Mouse (Mus musculus): ENCODE measurements at regions not wholly inside any gene's neighbourhood (a gene's known extent, or its start where the extent isn't known, plus 50 kb on each side); places are given as distances from the start of the nearest gene placed in this dataset.

GRCm38 (mm10) chr4:154726636-154727045, 59.0 kb upstream of the Actrt2 start:
- no peak for DNase-seq

GRCm38 (mm10) chr4:154727945-154728344, 60.3 kb upstream of the Actrt2 start:
- no peak for DNase-seq

- DNase-seq = no peak
Measured at GRCm38 (mm10) chr4:154730646-154731045, 63.0 kb upstream of the Actrt2 start.

DNA sequence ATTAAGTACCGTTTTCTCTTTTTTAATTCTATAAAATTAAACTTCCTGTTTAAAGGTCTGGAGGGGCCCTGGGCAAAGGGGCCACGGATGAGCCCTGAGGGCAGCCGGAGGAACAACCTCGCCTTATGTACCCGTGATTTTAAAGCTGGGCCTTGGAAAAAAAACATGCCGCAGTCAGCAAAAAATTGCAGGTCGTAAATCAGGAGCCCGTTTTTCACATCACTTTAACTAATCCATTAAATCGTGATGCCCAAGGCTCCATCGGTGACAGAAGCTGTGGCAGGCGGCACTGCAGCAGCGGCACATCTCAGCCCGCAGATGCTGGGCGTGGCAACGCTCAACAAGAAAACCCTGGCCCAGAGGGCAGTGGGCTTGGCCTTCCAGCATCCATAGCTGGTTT, 63.7 kb upstream of the Actrt2 start:
- DNase-seq = no peak

DNA sequence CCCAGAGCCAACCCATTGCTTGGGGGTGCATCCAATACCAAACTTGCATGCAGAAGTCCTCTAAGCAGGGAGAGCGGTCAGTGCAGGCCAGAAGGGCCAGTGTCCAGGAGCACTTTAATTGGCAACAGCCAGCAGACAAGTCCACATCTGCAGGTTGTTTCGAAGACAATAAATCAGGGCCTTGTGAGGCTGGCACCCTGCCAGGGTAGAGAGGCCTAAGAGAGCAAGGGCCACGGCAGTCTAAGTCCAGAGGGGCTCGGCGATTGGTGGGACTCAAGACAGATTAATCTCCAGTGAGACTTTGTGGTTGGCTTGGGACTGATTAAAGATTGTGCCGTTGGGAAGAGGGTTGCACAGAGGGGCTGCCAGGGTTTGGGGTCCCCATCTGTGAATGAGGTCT, 68.4 kb upstream of the Actrt2 start:
- DNase-seq = no peak

GRCm38 (mm10) chr4:154741123-154741890, 73.6 kb upstream of the Actrt2 start:
- DNase-seq = no peak

GRCm38 (mm10) chr4:154746323-154747005, 78.8 kb upstream of the Actrt2 start:
- DNase-seq = no peak

DNA sequence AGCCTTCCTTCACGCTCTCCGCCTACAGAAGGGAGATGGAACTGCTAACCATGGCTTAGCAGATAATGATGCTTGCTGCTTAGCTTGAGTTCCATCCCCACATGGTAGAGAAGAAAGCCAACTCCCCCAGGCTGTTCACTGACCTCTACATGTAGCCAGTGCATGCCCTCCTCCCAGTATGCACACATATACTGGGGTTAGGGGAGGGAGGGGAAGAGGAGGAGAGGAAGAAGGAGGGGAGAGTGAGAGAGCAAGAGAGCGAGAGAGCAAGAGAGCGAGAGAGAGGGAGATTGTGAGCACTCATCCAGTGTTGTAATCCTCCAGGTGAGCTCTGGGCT, 79.3 kb upstream of the Actrt2 start:
- no peak for DNase-seq

- no peak for DNase-seq
Measured at GRCm38 (mm10) chr4:154749160-154749559, 81.5 kb upstream of the Actrt2 start.

DNA sequence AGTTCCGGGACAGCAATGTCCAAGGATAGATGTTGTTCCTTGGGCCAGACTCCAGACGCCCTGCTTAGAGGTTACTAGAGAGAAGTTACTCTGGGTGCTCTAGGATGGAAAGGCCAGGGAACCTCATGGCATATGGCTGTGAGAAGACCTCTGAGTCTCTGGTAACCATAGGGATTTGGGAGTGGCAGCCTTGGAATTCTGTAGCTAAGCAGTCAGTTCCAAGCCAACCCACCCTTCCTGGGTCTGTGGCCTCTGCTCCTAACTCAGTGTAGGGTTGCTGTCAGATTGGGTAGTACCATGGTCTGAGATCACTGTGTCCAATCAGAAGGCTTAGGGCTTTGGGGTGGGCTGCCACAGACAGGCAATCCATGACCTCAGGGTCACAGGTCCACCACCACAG, 82.3 kb upstream of the Actrt2 start:
- no peak for DNase-seq

DNA sequence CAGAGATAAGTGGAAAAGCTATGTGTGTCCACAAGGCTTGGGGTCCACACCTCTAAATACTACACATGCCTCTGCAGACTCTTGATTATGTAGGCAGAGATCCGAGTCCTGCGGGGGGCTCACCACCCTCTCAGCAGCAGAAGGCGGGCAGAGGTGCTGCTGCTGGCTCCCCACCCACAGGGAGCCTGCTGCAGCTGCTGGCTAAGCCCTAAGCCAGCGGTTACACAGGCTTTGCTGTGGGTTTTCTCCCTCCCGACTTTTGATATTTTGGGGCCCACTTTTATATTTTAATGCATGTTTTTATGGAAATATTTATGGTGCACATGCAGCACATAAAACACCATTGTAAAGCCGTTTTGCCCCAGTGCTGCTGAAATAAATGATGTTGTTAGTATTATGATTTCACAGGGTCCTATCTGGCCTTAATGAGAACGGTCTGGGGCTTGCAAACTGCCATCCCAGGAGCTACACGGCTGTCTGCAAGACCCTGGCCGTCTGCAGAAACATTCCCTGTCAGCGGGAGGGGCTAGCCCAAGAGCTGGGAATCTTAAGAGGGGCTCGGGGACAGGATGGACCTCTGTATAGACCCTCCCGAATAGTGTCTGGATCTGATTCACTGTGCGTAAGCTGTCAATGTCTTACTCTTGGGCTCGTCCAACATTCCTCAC, 82.9 kb upstream of the Actrt2 start:
- no peak for DNase-seq

GRCm38 (mm10) chr4:154754445-154754844, 82.8 kb upstream of the Ttc34 start:
- DNase-seq = no peak

GRCm38 (mm10) chr4:154756740-154757446, 80.4 kb upstream of the Ttc34 start:
- no peak for DNase-seq

DNA sequence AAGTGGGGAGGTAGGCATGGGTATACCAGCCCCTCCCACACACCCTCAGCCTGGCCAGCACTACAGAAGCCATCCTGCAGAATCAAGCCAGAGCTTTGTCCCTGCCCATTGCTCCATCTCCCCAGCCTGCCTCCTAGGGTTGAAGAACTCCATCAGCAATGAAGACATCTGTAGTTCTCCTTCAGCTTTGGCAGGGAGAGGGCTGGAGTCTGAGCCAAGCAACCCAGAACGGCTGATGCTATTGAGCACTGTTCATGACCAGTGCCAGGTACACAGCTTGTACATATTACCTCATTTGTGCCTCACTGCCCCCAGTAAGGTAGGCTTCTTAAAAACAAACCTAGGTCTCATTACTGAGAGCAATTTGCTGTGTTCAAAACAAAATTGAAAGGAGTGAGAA, 77.4 kb upstream of the Ttc34 start:
- DNase-seq = peak in 1 of 2 experiments; percentile 3

GRCm38 (mm10) chr4:154764238-154764637, 73.0 kb upstream of the Ttc34 start:
- DNase-seq = no peak

- peak; percentile 4 to 10 for DNase-seq
Measured at GRCm38 (mm10) chr4:154766158-154766557, 71.1 kb upstream of the Ttc34 start.

GRCm38 (mm10) chr4:154771330-154772076, 65.8 kb upstream of the Ttc34 start:
- no peak for DNase-seq

DNA sequence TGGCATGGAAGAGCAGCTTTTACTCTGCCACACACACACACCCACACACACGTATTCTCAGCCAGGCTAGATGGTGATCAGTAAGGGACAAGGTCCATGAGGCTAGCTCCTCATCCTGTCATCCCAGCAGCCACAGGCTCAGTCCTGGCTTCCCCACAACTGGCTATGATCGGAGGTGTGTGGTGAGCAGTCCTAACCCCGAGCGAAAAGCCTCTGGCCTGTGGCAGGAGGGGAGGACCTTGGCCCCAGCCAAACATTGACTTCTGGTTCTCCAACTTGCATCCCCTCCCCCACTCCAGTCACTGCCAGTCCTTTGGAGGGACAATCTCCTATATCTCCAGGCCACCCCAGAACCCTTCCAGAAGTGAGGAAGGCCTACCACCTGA, 65.2 kb upstream of the Ttc34 start:
- DNase-seq = no peak

- DNase-seq = no peak
Measured at GRCm38 (mm10) chr4:154773830-154774229, 63.4 kb upstream of the Ttc34 start.

DNA sequence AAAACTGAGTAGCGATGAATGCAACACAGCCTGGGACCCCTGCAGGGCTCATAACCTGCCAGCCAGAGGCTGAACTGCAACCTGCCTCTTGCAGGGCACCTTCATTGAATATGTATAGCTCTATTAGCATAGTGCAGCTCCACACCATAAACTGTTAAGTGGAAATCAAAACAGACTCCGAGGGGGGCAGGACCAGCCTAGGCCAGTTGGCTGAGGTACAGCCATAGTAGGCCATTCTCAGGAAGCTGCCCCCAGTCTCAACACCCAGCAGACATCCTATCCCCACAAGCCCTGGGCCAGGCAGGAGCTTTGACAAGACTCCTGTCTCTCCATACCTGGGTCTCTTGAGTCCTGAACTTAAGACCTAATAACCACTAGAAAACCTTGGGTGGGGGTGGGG, 62.9 kb upstream of the Ttc34 start:
- DNase-seq = no peak

DNA sequence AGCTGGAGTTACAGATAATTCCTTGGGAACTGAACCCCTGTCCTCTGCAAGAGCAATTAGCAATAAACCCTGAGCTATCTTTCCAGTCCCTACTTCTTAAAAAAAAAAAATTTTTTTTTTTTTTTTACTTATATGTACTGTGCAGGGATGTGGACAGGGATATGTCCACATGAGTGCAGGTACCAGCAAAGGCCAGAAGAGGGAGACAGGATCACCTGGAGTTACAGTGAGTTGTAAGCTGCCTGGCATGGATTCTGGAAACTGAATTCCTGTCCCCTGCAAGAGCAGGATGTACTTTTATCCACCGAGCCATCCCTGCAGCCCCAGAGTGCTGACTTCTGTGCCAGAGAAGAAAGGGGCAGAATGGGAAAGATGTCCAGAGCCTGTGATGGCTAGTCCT, 58.4 kb upstream of the Ttc34 start:
- no peak for DNase-seq

- DNase-seq = no peak
Measured at GRCm38 (mm10) chr4:154781391-154781790, 55.9 kb upstream of the Ttc34 start.

DNA sequence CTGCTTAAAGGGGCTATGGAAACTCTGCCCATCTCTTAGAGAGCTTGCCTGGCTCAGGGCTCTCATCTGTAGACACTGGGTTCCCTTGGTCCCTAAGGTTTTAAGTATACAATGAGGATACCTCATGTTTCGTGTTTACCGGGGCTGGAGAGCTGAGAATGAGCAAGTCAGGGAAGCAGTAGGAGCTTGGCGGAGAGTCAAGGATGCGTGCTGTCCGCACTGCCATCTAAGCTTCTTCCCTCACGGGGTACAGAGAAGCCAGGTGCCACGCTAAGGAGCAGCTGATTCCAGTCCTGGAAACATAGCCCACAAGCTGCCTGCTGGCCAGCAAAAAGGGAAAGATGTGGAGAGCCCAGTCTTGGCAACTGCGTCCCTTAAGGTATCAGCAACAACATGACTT, 55.0 kb upstream of the Ttc34 start:
- DNase-seq = no peak
